In the genomic region with DNA sequence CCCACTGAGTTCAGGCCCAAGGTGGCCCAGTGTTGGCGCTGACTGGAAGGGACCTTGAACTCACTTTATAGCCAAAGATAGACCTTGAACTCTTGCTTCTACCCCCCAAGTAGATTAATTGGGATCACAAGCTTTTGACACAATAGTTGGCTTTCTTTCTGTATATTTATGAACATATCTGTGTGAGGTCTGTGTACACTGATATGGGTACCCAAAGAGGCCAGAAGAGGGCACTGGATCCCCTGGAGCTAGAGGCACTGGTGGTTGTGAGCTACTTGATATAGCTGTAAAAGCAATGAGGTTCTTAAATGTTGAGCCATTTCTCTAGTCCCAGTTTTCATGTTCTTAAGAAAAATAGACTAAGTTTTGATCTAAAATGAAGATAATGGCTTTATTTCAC, we compare ENCODE assay signal across 10 mouse cellular contexts. TPM values are rescaled to one million over a fixed set of nuclear protein-coding genes. Genes with fewer than 3 reads are reported as not detected.
DNase-seq lines count a peak whose midpoint lies in the region; ATAC-seq and TF ChIP-seq lines count a peak whose summit lies in the region.
"Had no signal": no experiment of that assay in that cellular context is flagged by ENCODE, and none has a peak within 500 bp of the region (broad histone marks: within the 10 kb centered on the region; RNA-seq: fewer than 3 reads in every experiment).

No protein-coding gene starts in this region.

- H3K9ac ChIP-seq in intestine, postnatal 0 days (ENCODE audit: low read depth, low read length) = no peak overlapping the region
- no peak overlapping the region for H3K9ac ChIP-seq in intestine, embryonic 15.5 days
- H3K9ac ChIP-seq: forebrain, embryonic 15.5 days had no signal

- peaks cover 30% of the 10 kb centered on the region for H3K36me3 ChIP-seq in intestine, postnatal 0 days (ENCODE audit: control insufficient read depth, insufficient read depth)
- H3K36me3 ChIP-seq in intestine, embryonic 15.5 days = peaks cover 12% of the 10 kb centered on the region
- peaks cover 32% of the 10 kb centered on the region for H3K36me3 ChIP-seq in E14TG2a.4 (ENCODE audit: insufficient read depth, low read length)

- H3K27ac ChIP-seq in intestine, postnatal 0 days (ENCODE audit: low read depth, low read length) = no peak overlapping the region
- H3K27ac ChIP-seq in intestine, embryonic 15.5 days = no peak overlapping the region
- H3K27ac ChIP-seq: forebrain, embryonic 15.5 days had no signal

- no peak overlapping the region for H3K4me3 ChIP-seq in intestine, postnatal 0 days (ENCODE audit: low read depth, low read length)
- H3K4me3 ChIP-seq in intestine, embryonic 15.5 days (replicated peaks) = no peak overlapping the region
- H3K4me3 ChIP-seq in E14TG2a.4 (replicated peaks; ENCODE audit: low read length) = no peak overlapping the region
- H3K4me3 ChIP-seq: forebrain, embryonic 15.5 days had no signal

- peak; percentile 28 for DNase-seq in brain, embryonic 14.5 days (ENCODE audit: low read depth)
- DNase-seq in lung, postnatal 36 days = peak; percentile 26
- no peak for DNase-seq in spleen, postnatal 14 days (ENCODE audit: low spot score in 2 of 2)
- DNase-seq in MN1 (ENCODE audit: low spot score) = no peak
- DNase-seq in cerebellum, adult 11 months = no peak
- DNase-seq: adrenal gland, adult 2 months had no signal

- peak; percentile 61 for TF ChIP-seq CTCF in intestine, postnatal 0 days (IDR thresholded peaks at IDR 0.05; ENCODE audit: low read depth)
- 0 out of 2 replicates have a peak, but pooled peaks have one; percentile 11 for TF ChIP-seq CTCF in E14TG2a.4 (conservative IDR thresholded peaks at IDR 0.05; ENCODE audit: low read length)
- TF ChIP-seq CTCF in brain, embryonic 14.5 days (IDR thresholded peaks at IDR 0.05; ENCODE audit: borderline replicate concordance, extremely low read depth, insufficient read depth, insufficient read length) = peak; percentile 22; the same call in 1 of the 2 replicates

- no peaks in the 10 kb centered on the region for H3K9me3 ChIP-seq in intestine, postnatal 0 days (ENCODE audit: control insufficient read depth)
- no peaks in the 10 kb centered on the region for H3K9me3 ChIP-seq in intestine, embryonic 15.5 days
- H3K9me3 ChIP-seq in E14TG2a.4 (ENCODE audit: low read length) = no peaks in the 10 kb centered on the region
- H3K9me3 ChIP-seq: forebrain, embryonic 15.5 days had no signal

- no peak overlapping the region for H3K4me2 ChIP-seq in intestine, postnatal 0 days (replicated peaks; ENCODE audit: low read depth)
- no peak overlapping the region for H3K4me2 ChIP-seq in intestine, embryonic 15.5 days (replicated peaks)
- H3K4me2 ChIP-seq: forebrain, embryonic 15.5 days had no signal

- TF ChIP-seq POLR2A in brain, embryonic 14.5 days (IDR thresholded peaks at IDR 0.05; ENCODE audit: borderline replicate concordance, extremely low read depth, insufficient read depth, insufficient read length, poor library complexity, severe bottlenecking) = no peak

- H3K4me1 ChIP-seq in intestine, postnatal 0 days (replicated peaks; ENCODE audit: control insufficient read depth, insufficient read depth, low read length) = no peaks in the 10 kb centered on the region
- H3K4me1 ChIP-seq in intestine, embryonic 15.5 days (replicated peaks) = no peaks in the 10 kb centered on the region
- no peaks in the 10 kb centered on the region for H3K4me1 ChIP-seq in E14TG2a.4 (replicated peaks; ENCODE audit: low read depth, low read length)
- H3K4me1 ChIP-seq: forebrain, embryonic 15.5 days had no signal

- H3K27me3 ChIP-seq in intestine, postnatal 0 days (replicated peaks; ENCODE audit: control insufficient read depth, insufficient read depth, low read length) = no peaks in the 10 kb centered on the region
- H3K27me3 ChIP-seq in intestine, embryonic 15.5 days (replicated peaks) = no peaks in the 10 kb centered on the region
- no peaks in the 10 kb centered on the region for H3K27me3 ChIP-seq in E14TG2a.4 (ENCODE audit: insufficient read depth, low read length)
- H3K27me3 ChIP-seq: forebrain, embryonic 15.5 days had no signal

- WGBS in intestine, postnatal 0 days = 66% methylated on average over 1 of the region's 1 CpGs
- 90% methylated on average over 1 of the region's 1 CpGs for WGBS in intestine, embryonic 15.5 days

- ATAC-seq in intestine, postnatal 0 days = peak; percentile 31; the same call in 1 of the 2 replicates
- ATAC-seq in intestine, embryonic 15.5 days = no peak
- ATAC-seq: forebrain, embryonic 15.5 days had no signal

RNA-seq across cellular contexts. Expression of a gene that starts 23.8 kb away (rescaled TPM):
- polyA plus RNA-seq in intestine, postnatal 0 days (2015; fragmentation: Nextera tagmentation; extraction: Ambion mirVana) = 20.1 and 20.2 TPM in 2 replicates
- polyA plus RNA-seq in intestine, embryonic 15.5 days (2015; fragmentation: Nextera tagmentation; extraction: Ambion mirVana) = 27.3 and 29.7 TPM in 2 replicates
- 43.9 and 61.0 TPM in 2 replicates for polyA plus RNA-seq in brain, embryonic 14.5 days (2012; rRNA removed)

RNA-seq across cellular contexts. Expression of a gene that starts 43.0 kb away (rescaled TPM):
- 18.8 and 19.1 TPM in 2 replicates for polyA plus RNA-seq in intestine, postnatal 0 days (2015; fragmentation: Nextera tagmentation; extraction: Ambion mirVana)
- 28.2 and 32.9 TPM in 2 replicates for polyA plus RNA-seq in intestine, embryonic 15.5 days (2015; fragmentation: Nextera tagmentation; extraction: Ambion mirVana)
- 56.4 and 59.4 TPM in 2 replicates for polyA plus RNA-seq in brain, embryonic 14.5 days (2012; rRNA removed)

Comparison
In these comparisons a context has a peak if more than half of its experiments do, and no peak if none do; other contexts are left out.
1. CTCF ChIP-seq: peak in every context shown above with its lines; median percentile 61 in intestine, postnatal 0 days; 22 in brain, embryonic 14.5 days; 11 in E14TG2a.4.
2. DNase-seq: peak in brain, embryonic 14.5 days (single experiment) and lung, postnatal 36 days (single experiment); none in spleen, postnatal 14 days (0 of 2), MN1 (single experiment) and cerebellum, adult 11 months (single experiment).